Mouse (Mus musculus): ENCODE data around the gene Hgd. TPM values are rescaled to one million over a fixed set of nuclear protein-coding genes. Genes with fewer than 3 reads are reported as not detected.

The Hgd gene
- polyA plus RNA-seq, 1 experiment from 2014 or later, result 0.43 TPM

DNA sequence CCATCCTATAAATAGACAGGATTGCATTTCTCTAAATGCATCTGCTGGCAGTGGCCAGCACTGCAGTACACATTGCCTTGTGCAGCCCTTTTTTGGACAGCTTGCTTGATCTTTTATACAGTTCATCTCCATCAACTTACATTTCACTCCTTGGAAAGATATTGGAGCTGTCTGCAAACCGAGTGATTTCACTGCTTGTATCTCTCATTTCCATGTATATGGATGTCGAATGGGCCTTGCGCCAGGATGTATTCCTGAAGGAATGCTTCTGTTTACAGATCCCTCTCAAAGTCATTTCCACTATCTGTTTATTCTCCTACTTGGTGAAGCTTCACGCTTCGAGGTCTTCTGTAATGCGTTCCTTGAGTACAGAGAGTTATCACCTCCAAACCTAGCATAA lies 24.3 kb downstream of the Hgd start:
- H3K4me3 ChIP-seq, result no peak overlapping the region
- H3K4me2 ChIP-seq, result no peak overlapping the region
- 81% methylated on average over 6 of the region's 6 CpGs for WGBS
- no peaks in the 10 kb centered on the region; the same call in 1 of the 2 replicates for H3K9me3 ChIP-seq (replicated peaks)
- no peak overlapping the region for H3K9ac ChIP-seq
- no peaks in the 10 kb centered on the region for H3K27me3 ChIP-seq (replicated peaks)
- H3K27ac ChIP-seq (ENCODE audit: poor library complexity, severe bottlenecking), result no peak overlapping the region
- peaks cover 8% of the 10 kb centered on the region for H3K4me1 ChIP-seq (replicated peaks)
- no peaks in the 10 kb centered on the region for H3K36me3 ChIP-seq
- no peak for ATAC-seq (ENCODE audit: insufficient number of reproducible peaks, low FRiP score)

DNA sequence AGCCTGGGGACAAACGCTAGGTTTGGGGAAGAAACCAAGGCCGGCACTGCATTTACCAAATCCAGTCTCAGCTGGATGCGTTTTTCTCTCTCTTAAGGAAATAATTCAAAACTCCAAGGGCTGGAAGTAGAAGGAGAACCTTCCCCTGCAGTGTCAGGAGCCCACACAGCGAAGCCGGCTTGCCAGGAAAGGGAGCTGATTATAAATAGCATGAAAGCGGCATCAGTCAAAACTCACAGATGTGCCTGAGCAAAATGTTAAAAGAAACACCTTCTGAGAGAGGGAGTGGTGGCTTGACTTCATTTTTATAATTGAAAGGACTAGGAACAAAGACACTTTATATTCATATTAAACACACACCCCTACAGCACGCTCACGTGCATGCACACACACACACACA lies 30.4 kb downstream of the Hgd start:
- H3K4me1 ChIP-seq (replicated peaks), result peaks cover 13% of the 10 kb centered on the region; the same call in 1 of the 2 replicates
- no peak for ATAC-seq (ENCODE audit: insufficient number of reproducible peaks, low FRiP score)
- H3K27me3 ChIP-seq (replicated peaks), result no peaks in the 10 kb centered on the region
- H3K4me3 ChIP-seq, result no peak overlapping the region
- H3K9me3 ChIP-seq (replicated peaks), result no peaks in the 10 kb centered on the region
- 73% methylated on average over 8 of the region's 8 CpGs for WGBS
- no peaks in the 10 kb centered on the region for H3K36me3 ChIP-seq
- H3K9ac ChIP-seq, result no peak overlapping the region
- H3K27ac ChIP-seq (ENCODE audit: poor library complexity, severe bottlenecking), result no peak overlapping the region
- H3K4me2 ChIP-seq, result no peak overlapping the region

DNA sequence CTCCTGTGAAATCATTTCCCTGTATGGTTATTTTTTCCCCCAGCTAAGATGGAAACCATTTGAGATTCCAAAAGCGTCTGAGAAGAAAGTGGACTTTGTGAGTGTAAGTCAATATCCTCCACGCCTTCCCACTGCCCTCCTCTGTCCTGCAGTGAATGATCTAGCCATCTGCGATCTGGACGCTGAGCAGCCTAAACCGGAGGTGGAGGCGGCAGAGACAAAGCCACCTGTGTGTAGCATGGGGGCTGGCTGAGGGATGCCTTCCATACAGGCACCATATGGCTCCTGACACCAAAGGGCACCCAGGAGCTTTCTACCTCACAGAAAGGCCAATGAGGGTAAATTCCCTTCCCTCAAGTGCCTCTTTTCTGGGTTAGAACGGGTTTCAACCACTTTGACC lies 31.1 kb downstream of the Hgd start:
- H3K9me3 ChIP-seq (replicated peaks), result no peaks in the 10 kb centered on the region
- 83% methylated on average over 7 of the region's 7 CpGs for WGBS
- no peak for ATAC-seq (ENCODE audit: insufficient number of reproducible peaks, low FRiP score)
- H3K4me3 ChIP-seq, result no peak overlapping the region
- no peak overlapping the region for H3K27ac ChIP-seq (ENCODE audit: poor library complexity, severe bottlenecking)
- no peak overlapping the region for H3K9ac ChIP-seq
- no peaks in the 10 kb centered on the region for H3K27me3 ChIP-seq (replicated peaks)
- peaks cover 13% of the 10 kb centered on the region; the same call in 1 of the 2 replicates for H3K4me1 ChIP-seq (replicated peaks)
- no peaks in the 10 kb centered on the region for H3K36me3 ChIP-seq
- H3K4me2 ChIP-seq, result no peak overlapping the region

DNA sequence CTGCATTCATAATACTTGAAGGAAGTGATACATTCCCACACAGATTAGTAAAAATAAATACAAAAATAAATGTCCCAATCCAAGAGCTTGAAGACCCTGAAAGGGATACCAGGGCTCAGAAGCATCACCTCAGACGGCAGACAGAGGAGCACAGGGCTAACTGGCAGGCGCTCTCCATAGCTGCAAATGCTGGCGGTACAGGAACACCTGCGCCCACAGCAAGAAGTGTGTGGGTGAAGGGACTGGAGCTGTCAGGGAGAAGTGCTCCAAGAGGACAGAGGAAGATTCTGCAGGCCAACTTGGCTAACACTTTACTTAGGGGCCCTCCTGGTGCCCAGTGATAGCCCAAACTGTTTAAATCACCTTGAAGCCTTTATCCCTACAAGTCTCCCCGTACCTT lies 32.1 kb downstream of the Hgd start:
- Histone ChIP-seq H3K4me1 (replicated peaks) (peaks cover 13% of the 10 kb centered on the region; the same call in 1 of the 2 replicates), H3K36me3 (no peaks in the 10 kb centered on the region), H3K27me3 (replicated peaks) (no peaks in the 10 kb centered on the region), H3K9ac (no peak overlapping the region), H3K4me2 (no peak overlapping the region), H3K27ac (ENCODE audit: poor library complexity, severe bottlenecking) (no peak overlapping the region), H3K4me3 (no peak overlapping the region), H3K9me3 (replicated peaks) (no peaks in the 10 kb centered on the region)
- ATAC-seq (ENCODE audit: insufficient number of reproducible peaks, low FRiP score), result no peak
- WGBS, result 83% methylated on average over 5 of the region's 5 CpGs

DNA sequence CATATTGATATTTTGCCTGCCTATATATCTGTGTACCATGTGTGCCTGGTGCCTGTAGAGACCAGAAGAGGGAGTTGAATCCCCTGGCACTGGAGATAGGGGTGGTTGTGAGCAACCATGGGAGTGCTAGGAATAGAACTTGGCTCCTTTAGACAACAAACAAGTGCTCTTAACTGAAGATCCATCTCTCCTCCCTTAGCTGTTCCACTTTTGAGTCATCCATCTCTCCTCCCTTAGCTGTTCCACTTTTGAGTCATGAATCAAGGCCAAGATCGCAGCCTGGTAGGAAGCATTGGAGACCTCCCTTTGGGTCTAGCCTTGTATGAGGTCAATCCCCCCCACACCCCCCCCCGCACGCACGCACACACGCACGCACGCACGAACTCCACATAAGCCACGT lies 34.6 kb downstream of the Hgd start:
- Histone ChIP-seq H3K27me3 (replicated peaks) (no peaks in the 10 kb centered on the region), H3K4me2 (no peak overlapping the region), H3K4me1 (replicated peaks) (peaks cover 14% of the 10 kb centered on the region), H3K4me3 (no peak overlapping the region), H3K27ac (ENCODE audit: poor library complexity, severe bottlenecking) (no peak overlapping the region), H3K9ac (no peak overlapping the region), H3K36me3 (no peaks in the 10 kb centered on the region), H3K9me3 (replicated peaks) (no peaks in the 10 kb centered on the region)
- 86% methylated on average over 9 of the region's 9 CpGs for WGBS
- ATAC-seq (ENCODE audit: insufficient number of reproducible peaks, low FRiP score), result no peak

DNA sequence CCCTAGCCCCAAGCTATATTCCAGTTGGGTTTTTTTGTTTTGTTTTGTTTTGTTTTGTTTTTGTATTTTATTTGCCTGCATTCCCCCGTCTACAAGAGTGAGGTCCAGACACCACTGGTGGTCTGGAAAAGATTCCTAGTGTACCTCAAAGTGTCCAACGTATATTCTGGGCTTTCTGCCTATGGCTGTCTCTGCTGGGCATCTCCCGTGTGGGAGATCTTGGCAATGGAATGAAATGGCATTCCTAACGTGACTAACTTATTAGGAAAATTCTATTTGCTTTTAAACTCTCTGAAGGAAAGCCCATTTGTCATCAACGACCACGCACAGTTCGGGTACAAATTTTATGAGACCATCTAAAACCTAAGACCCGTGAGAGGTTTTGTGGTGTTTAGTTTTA lies 35.5 kb downstream of the Hgd start:
- no peak overlapping the region for H3K4me3 ChIP-seq
- H3K4me2 ChIP-seq, result no peak overlapping the region
- no peaks in the 10 kb centered on the region for H3K36me3 ChIP-seq
- no peaks in the 10 kb centered on the region for H3K27me3 ChIP-seq (replicated peaks)
- H3K9me3 ChIP-seq (replicated peaks), result no peaks in the 10 kb centered on the region
- WGBS, result 69% methylated on average over 8 of the region's 8 CpGs
- H3K9ac ChIP-seq, result no peak overlapping the region
- ATAC-seq (ENCODE audit: insufficient number of reproducible peaks, low FRiP score), result no peak
- H3K27ac ChIP-seq (ENCODE audit: poor library complexity, severe bottlenecking), result no peak overlapping the region
- peaks cover 9% of the 10 kb centered on the region for H3K4me1 ChIP-seq (replicated peaks)

DNA sequence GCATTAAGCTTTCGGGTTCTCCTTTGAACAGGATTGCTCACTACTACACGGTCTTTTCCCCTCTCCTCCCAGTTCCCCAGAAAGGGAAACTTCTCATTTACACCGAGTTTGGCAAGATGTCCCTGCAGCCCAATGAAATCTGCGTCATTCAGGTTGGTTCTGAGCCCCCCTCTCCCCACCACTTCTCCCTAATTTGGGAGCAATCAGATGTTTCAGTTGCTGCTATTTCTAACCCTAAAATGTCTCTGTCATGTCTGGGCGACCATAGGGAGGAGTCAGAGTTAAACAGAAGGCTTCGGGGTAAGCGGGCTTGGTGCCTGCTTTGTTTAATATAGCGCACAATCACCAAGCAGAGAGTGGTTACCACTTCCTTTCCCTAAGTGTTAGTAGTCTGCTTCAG lies 36.2 kb downstream of the Hgd start:
- Histone ChIP-seq H3K9me3 (replicated peaks) (no peaks in the 10 kb centered on the region), H3K27ac (ENCODE audit: poor library complexity, severe bottlenecking) (no peak overlapping the region), H3K36me3 (no peaks in the 10 kb centered on the region), H3K4me2 (no peak overlapping the region), H3K9ac (no peak overlapping the region), H3K27me3 (replicated peaks) (no peaks in the 10 kb centered on the region), H3K4me1 (replicated peaks) (peaks cover 9% of the 10 kb centered on the region), H3K4me3 (no peak overlapping the region)
- no peak for ATAC-seq (ENCODE audit: insufficient number of reproducible peaks, low FRiP score)
- 70% methylated on average over 8 of the region's 8 CpGs for WGBS

DNA sequence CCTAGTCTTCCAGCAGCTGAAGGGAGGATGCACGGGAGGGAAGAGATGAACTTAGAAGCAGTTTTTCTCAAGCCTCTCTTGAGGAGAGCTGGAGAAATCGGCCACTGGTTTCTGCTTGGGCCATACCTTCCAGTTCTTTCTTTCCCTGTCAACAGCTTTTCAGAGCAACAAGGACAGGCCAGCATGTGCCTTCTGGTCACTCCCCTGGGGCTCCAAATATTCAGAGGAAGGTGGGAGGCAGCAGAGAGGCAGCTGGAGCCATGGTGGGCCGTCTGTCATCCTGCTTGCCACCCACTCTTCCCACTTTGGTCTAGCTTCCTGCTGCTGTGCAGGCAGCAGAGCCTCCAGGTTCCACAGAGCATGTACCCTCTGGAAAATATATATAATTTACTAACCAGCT lies 37.7 kb downstream of the Hgd start:
- H3K9me3 ChIP-seq (replicated peaks), result no peaks in the 10 kb centered on the region
- H3K4me3 ChIP-seq, result no peak overlapping the region
- 0 out of 2 replicates have a peak overlapping the region, but pooled peaks have one; percentile 35 for H3K27ac ChIP-seq (ENCODE audit: poor library complexity, severe bottlenecking)
- no peaks in the 10 kb centered on the region for H3K27me3 ChIP-seq (replicated peaks)
- H3K4me2 ChIP-seq, result no peak overlapping the region
- H3K4me1 ChIP-seq (replicated peaks), result peaks cover 9% of the 10 kb centered on the region
- no peak for ATAC-seq (ENCODE audit: insufficient number of reproducible peaks, low FRiP score)
- WGBS, result 14% methylated on average over 3 of the region's 3 CpGs
- H3K9ac ChIP-seq, result no peak overlapping the region
- H3K36me3 ChIP-seq, result no peaks in the 10 kb centered on the region

DNA sequence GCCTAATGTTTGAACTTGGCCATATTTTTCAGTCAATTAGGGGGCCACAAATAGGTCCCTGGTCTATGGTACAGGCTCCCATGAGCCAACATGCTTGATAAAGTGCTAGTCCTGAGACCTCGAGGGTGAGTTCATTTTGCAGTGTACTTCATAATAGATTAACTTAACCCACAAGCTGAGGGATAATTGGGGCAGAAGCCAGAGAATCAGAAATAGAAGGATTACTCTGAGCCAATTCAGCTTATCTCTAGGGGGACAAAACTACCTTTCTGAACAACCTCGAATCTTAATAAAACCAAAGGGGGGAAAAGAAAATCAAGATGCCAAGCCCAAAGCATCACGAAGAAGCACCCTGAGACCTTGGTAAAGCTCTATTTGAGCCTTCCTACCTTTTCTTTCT lies 42.5 kb downstream of the Hgd start:
- H3K9ac ChIP-seq, result no peak overlapping the region
- H3K4me2 ChIP-seq, result no peak overlapping the region
- 75% methylated on average over 3 of the region's 3 CpGs for WGBS
- no peaks in the 10 kb centered on the region for H3K9me3 ChIP-seq (replicated peaks)
- no peak overlapping the region for H3K4me3 ChIP-seq
- H3K27me3 ChIP-seq (replicated peaks), result no peaks in the 10 kb centered on the region
- no peaks in the 10 kb centered on the region for H3K36me3 ChIP-seq
- H3K27ac ChIP-seq (ENCODE audit: poor library complexity, severe bottlenecking), result no peak overlapping the region
- no peak for ATAC-seq (ENCODE audit: insufficient number of reproducible peaks, low FRiP score)
- H3K4me1 ChIP-seq (replicated peaks), result peaks cover 22% of the 10 kb centered on the region

DNA sequence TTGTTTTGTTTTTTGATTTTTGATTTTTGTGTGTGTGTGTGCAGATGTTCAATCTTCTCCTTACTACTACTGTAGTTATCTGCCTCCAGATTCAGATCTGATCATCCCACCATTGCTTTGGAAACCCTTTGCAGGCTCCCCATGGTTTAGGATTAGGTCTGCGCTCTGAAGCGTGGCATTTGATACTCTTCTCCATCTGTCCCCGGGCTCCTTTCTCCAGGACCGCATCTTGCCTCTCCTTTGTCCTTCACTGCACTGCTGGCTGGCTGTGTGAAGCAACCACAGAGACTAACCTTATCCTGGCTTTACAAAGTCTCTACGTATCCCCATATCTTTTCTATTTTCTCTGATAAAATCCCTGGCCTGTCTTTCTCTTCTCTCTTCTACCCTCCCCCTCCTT lies 43.0 kb downstream of the Hgd start:
- Histone ChIP-seq H3K9me3 (replicated peaks) (no peaks in the 10 kb centered on the region), H3K27ac (ENCODE audit: poor library complexity, severe bottlenecking) (no peak overlapping the region), H3K4me1 (replicated peaks) (peaks cover 16% of the 10 kb centered on the region), H3K4me3 (no peak overlapping the region), H3K4me2 (no peak overlapping the region), H3K27me3 (replicated peaks) (no peaks in the 10 kb centered on the region), H3K36me3 (no peaks in the 10 kb centered on the region), H3K9ac (no peak overlapping the region)
- no peak for ATAC-seq (ENCODE audit: insufficient number of reproducible peaks, low FRiP score)
- WGBS, result 55% methylated on average over 5 of the region's 5 CpGs

DNA sequence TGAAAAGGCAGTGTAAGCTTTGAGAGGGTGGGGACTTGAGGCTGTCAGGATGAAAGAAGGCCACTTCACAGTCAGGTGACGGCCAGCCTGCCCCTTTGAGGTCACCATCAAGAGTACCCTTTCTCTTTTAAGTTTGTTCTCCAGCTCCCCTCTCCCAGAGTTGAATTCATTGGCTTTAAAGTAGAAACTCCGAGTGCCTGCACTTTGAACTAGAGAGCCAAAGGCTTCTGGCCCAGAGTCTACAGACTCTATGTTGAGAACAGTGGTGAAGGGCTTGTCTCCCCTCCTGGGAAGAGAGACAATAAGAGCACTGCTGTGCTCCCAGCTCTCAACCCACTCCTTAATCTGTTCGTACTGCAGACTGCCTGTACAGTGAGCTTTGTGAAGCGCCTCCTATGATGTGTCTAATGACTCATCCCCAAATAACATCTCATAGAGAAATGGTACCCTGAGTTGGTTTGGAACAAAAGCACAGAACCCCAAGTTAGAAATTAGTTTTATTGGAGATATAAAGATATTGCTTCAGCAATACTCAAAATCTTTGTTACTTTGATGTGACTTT lies 46.5 kb downstream of the Hgd start:
- Histone ChIP-seq H3K4me2 (no peak overlapping the region), H3K27ac (ENCODE audit: poor library complexity, severe bottlenecking) (no peak overlapping the region), H3K4me3 (no peak overlapping the region), H3K9me3 (replicated peaks) (no peaks in the 10 kb centered on the region), H3K27me3 (replicated peaks) (no peaks in the 10 kb centered on the region), H3K4me1 (replicated peaks) (peaks cover 13% of the 10 kb centered on the region), H3K36me3 (no peaks in the 10 kb centered on the region), H3K9ac (no peak overlapping the region)
- no peak for ATAC-seq (ENCODE audit: insufficient number of reproducible peaks, low FRiP score)
- WGBS, result 62% methylated on average over 4 of the region's 4 CpGs

DNA sequence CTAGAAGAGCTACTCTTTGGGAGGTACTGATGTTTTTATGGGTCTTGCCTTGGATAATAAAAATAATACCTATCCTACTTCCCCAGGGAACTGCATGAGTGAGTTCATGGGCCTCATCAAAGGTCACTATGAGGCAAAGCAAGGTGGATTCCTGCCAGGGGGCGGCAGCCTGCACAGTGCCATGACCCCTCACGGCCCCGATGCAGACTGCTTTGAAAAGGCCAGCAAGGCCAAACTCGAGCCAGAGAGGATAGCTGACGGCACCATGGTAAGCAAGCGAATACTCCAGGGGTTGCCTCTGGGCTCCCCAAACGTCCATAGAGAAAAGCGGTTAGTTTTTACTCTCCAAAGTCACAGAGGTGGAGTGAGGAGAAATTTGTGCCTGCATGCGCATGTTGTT lies 48.4 kb downstream of the Hgd start:
- Histone ChIP-seq H3K4me1 (replicated peaks) (peaks cover 13% of the 10 kb centered on the region), H3K9me3 (replicated peaks) (no peaks in the 10 kb centered on the region), H3K36me3 (no peaks in the 10 kb centered on the region), H3K9ac (no peak overlapping the region), H3K4me3 (no peak overlapping the region), H3K27ac (ENCODE audit: poor library complexity, severe bottlenecking) (no peak overlapping the region), H3K27me3 (replicated peaks) (no peaks in the 10 kb centered on the region), H3K4me2 (no peak overlapping the region)
- WGBS, result 70% methylated on average over 9 of the region's 9 CpGs
- no peak for ATAC-seq (ENCODE audit: insufficient number of reproducible peaks, low FRiP score)
